Mouse (Mus musculus) R1 (cell line): ENCODE measurements at regions not wholly inside any gene's neighbourhood (a gene's known extent, or its start where the extent isn't known, plus 50 kb on each side); places are given as distances from the start of the nearest gene placed in this dataset.

Experiments
- DNase-seq: peaks from one replicate; pipeline ENCODE4 v3.0.0-alpha.2; 2018; ENCODE audit warnings: low read depth, low spot score

DNA sequence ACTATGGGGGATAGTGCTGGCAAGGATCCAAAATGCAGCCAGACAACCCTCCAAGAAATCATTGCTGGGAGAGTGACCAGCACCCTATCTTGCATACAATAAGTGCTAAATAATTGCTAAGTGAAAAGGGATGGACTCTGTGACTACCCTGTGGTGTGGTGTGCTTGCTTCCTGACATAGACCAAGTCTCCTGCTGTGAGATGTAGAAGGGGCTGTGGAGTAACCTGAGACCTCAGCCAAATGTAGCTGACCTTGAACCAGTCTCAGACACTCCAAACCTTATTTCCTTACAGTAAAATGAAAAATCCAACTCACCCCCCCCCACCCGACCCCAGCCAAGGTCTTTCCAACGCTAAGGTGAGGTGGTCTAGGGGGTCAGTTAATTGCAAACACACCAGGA, 221.2 kb upstream of the 4931429L15Rik start:
- DNase-seq = peak; percentile 63

DNA sequence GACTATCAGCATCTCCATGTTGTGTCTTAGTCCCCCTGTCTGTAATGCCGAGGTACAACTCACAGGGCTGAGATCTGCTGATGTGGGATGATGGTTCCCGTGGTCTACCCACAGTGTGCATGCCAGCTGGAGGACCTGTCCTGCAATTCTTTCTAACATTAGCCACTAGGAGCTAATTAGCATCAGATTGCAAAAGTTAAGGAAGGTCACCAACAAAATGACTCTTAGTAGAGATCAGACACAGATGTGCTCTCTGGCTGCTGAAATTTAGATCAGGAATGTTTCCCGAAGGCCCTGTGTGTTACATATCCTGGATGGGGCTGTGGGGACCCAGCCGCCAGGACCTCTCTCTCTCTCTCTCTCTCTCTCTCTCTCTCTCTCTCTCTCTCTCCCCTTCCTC, 218.8 kb upstream of the 4931429L15Rik start:
- no peak for DNase-seq

DNA sequence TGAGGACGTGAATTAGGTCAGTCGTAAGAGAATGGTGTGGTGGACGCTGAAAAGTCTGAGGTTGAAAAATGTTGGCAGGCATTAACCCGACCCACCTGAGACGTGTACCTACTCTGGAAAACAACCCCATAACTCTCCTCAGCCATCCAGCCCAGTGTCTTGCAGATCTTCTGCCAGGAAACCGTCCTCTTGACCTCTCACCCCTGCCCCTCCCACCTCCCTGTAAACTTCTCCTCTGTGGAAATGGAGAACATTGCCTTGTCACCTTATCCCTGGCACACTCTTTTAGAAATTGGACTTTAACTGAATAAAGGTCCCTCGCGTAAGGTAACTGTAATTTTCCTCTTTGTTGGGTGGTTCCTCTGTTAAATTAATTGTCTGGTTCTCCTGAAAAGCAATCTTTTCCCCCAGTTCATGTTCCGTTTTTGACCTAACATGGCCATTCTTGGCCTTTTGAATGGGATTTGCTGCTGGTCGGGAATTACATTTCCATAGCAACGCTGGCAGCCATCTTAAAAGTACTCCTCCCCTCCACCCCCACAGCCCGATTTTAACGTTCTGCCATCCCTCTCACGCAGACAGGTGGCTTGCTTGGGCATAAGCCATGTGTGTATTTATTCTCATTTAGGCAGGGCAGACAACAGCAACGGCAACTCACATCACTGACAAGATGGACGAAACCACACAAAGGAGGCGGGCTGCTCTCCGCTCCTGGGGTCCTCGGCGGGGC, 196.8 kb upstream of the 4931429L15Rik start:
- peak; percentile 88 for DNase-seq

DNA sequence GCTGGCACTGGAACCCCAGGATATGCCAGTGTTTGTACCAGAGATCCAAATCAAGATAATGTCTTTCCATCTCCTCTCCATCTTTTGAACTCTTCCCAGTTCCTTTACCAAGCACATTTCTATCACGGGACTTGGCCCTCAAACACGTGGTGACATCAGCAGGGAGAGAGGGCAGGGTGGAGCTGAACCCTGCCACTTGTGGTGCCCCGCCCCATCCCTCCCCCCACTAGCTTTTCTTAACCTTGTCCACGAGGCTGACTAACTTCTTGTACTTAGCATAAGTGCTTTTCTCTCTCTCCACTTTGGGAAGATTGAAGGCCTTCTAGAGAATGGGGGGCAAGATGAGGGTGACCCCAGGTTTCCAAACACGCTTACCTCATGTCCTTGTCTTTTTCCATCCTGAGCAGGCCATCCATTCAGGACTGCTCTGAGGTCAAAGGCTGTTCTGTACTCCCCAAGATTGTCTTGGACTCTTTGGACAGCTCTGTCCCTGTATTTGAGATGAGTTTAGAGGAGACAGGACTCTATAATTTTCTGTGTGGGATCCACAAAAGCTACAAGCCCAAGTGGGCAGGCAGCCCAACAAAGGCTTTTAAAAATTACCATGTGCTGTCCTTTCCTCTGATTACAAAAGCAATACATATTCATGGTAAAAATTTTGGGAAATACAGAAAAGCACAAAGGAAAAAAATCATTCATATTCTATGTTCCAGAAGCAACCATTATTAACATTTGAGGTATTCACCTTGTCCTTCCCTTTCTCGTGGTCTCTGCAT, 192.7 kb upstream of the 4931429L15Rik start:
- no peak for DNase-seq

DNA sequence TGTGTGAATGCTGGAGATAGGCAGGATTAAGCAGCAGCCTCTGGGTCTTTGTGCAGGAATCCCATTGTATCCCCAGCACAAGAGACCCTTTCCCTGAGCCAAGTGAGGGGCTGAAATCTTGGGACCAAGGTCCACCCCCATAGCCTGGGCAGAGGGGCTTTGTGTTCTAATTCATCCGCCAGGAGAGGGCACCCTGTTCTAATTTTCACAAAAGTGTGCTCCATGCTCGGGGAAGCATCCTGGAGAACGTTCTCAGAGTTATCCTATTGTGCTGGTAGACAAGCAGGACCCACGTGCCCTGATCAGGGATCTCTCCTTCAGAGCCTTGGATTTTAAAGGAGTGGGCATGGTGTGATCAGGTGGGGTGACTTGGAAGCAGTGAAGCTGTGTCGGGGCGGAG, 191.5 kb upstream of the 4931429L15Rik start:
- peak; percentile 32 for DNase-seq

DNA sequence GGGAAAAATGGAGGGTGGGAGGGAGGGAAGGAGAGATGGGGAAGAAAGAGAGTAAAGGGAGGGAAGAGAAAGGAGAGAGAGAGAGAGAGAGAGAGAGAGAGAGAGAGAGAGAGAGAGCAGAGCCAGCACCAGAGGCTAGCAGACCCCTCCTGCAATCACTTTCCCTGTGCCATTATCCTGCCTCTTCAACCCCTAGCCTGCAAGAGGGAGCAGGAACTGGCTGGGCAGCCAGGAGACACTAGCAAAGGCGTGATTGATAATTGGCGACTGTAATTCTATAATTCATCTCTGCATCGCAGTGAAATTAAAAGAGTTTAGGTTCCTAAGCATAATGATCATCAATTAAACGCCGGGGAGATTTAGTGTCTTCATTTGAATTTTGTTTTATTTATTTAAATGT, 190.1 kb upstream of the 4931429L15Rik start:
- no peak for DNase-seq

DNA sequence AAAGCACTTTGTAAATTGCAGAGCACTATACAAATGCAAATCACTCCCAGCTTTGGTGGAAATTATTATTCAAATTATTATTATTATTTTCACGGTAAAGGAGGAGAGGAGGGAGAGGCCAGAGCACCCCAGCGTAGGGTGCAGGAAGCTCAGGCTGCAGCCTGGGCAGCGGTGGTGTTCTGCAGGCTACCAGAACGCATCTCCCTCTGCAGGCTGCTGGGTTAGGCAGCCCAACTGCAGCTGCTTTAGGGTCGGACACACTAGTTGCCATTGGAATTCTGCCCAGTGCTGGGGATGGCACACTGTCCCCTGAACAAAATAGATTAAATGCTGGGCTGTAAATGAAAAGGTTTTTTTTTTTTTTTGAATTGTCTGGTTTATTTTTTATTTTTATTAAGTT, 189.7 kb upstream of the 4931429L15Rik start:
- no peak for DNase-seq

DNA sequence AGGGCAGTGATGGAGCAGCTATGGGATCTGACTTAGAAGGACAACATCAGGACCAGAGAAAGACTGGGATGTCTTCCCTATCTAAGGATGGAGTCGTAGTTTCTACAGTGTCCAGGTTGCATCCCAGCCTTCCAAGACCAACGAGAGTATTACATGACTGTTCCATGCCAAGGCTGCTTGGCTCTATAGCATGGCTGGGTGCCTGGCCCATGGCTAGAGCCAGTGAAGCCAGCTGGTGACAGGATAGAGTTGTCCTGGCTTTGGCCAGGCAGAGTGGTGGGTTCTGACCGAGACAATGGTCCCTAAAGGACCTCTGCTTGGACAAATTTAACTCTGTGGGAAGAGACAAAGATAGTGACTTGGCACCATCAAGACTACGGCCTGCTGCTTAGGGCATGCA, 187.2 kb upstream of the 4931429L15Rik start:
- no peak for DNase-seq

DNA sequence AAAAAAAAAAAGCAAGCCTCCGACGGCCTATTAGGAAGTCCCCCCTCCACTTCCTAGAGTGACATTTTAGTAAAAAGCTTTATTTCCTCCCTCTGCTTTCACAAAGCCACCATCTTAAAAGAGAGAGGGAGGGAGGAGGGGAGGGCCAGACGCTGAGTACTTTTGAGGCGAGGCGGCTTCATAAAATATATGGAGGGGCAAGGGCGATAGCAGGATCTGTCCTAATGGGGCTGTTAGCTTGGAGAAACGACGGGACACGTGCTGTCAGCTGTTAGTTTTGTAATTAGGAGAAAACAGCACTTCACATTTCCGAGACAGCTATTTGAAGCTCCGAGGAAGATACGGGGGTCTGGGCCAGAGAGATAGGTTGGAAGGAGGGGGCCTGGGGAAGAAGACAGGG, 184.8 kb upstream of the 4931429L15Rik start:
- no peak for DNase-seq

DNA sequence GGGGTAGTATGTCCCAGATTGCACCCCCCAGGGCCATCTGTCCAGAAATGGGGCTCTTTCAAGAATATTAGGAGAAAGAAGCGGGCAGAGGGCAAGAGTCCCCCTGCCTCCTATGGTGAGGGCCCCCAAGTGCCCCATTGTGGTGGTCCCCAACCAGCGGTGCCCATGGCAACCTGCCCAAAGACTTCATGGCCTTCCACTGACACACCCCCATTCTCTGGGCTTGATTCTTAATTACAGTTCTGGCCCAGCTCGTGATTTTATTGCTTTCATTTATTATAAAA, 184.3 kb upstream of the 4931429L15Rik start:
- no peak for DNase-seq

DNA sequence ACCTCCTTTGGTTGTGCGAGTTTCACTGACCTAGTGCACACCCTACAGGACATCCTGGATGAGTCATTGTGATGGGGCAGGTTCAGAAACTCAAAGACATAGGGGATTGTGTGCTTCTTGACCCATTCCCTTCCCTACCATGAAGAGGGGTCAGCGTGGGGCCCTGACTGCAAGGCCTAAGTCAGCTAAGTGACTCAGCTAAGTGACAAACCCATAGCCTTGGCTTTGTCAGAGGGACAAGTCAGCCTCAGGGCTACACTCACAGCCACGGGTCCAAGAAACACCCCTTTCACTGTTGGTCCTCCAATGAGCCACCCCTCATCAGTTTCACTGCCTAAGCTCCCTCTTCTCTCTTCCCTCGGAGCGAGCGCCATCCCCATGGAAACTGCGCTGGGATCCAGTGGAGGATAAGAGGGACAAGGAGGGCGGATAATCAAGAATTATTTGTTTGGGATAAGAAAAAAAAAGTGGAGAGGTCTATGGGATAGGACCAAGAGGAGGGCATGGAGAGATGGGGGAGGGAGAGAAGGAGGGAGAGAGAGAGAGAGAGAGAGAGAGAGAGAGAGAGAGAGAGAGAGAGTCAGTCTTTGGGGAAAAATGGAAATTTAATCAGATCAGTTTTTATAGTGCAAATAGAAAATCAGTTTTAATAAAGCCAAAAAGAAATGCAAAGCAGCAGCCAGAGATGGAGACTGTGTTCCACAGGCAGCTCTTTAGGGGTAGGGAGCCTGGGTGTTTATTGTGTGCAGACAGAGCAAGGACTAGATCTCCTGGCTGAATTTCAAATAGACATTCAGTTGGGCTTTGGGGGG, 183.7 kb upstream of the 4931429L15Rik start:
- DNase-seq = peak; percentile 55

DNA sequence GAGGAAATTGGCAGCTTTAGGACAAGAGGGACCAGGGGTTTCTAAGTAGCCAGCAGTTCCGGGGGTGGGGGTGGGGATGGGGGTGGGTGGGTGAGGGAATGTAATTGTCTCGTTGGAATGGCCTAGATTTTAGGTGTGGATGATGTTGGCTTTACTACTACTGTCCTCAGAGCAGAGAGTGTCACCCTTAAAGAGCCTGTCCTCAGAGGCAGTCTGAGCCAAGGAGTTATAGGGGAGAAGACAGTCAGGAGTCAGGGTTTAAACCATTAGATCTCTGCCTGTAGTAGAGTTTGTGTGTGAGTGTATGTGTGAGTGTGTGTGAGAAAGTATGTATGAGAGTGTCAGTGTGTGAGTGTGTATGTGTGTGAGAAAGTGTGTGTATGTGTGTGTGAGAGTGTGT, 179.6 kb upstream of the 4931429L15Rik start:
- peak; percentile 59 for DNase-seq

DNA sequence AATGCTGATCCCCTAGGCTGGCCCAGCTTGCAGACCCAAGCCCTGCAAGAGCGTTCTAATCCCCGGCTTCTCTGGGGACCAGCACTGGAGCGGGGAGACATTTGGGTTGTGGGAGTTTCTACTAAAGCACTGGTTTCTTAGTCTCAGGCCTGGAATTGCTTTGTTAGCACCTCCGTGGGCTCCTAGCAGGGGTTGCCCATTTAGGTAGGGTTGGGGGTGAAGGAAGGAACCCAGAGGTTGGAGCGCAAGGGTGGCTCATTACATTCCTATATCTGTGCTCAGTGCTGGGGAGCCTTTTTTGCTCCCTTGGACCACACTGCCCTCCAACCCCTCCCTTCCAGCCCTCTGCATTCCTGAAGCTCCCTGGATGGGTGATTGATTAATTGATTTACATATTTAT, 179.1 kb upstream of the 4931429L15Rik start:
- DNase-seq = peak; percentile 66

DNA sequence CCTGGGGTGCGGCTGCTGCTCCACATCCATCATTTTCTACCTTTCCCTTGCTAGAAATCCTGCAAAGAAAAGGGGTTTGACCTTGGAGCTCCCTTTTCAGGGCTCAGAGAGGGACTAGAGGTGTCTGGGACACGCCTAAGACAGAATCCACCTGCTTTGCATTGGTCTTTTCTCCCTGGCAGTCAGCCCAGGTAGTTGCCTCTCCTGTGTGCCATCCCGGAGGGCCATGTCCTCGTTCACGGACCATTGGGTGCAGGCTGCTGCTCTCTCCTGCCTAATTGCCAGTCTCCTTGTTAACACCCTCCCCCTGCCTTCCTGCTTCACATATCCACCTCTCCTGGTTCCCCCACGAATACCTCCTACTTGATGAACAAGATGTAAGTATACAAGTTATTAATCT, 175.5 kb upstream of the 4931429L15Rik start:
- peak; percentile 45 for DNase-seq

DNA sequence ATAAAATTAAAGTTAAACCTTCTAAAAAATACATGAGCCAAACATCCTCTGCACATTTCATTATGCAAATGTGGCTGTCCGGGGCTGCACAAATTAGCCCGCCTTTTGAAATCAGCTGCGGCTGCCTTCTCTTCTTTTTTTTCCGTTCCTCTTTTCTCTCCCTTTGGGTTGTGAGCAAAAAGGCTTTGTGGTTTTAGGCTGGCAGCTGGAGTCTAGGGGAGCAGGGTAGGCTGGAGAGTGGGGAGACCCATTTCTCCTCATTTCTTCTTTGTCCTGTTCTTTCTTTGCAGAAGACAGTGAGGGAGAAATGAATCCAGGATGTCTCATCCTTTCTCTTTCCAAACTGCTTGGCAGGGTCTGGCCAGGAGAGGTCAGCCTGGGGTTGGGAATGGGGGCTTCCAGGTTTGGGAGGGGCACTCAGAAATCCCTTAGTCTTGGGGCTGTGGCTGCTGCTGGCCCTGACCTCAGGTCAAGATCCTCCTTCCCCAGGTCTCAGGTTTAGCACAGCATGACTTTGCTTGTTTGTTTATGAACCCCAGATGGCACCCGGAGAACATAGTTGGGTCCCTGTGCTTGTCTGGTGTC, 163.2 kb upstream of the 4931429L15Rik start:
- peak; percentile 45 for DNase-seq

DNA sequence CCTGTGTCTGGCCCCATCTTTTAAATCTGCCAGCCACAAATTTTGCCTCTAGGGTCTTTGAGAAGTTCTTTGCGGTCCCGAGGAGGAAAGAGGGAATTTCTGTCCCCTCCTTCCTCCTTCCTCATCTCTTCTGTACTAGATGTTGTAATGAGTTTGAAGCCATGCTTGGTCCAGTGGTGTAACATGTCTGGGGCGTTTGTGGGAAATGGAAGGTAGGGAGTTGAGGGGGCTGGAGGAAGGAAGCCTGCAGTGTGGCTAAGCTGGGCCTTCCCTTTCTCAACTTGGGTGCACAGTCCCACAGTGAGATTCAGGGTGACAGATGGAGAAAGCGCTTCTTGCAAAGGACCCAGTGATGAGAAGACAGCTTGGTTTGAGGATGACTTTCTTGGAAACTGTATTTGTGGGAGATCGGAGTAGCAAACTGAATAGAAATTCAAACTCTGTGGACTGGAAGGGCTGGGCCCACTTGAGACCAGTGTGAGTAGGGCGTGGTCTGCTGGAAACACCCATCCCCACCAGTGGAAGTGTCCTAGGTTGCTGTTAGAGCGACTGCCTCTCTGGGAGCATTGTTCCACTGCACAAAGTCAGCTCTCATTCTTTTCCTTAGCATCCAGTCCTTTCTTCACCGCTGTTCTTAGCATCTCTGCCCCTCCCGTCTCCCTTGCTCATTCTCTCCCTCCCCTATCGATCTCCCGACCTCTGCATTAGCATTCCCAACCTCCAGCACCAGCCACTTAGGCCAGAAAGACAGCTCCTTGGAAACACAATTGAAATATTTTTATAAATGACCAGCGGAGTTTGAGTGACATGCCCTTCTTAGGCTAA, 162.5 kb upstream of the 4931429L15Rik start:
- peak; percentile 79 for DNase-seq

DNA sequence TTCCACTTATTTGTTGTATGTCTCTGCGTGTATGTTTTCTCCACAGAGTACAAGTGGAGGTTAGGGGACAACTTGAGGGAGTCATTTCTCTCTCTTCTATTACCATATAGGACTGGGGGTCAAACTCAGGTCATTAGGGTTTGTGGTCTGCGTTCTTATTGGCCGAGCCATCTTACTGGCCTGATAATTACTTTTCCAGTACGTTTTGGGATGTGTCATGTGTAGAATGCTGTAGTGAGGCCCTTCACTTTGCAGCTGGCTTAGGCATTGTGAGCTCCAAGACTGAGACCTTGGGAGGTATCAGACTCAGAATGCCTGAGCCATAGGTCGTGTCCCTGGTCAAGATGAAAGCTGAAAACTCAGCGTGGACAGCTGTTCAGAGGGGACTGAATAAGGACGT, 161.7 kb upstream of the 4931429L15Rik start:
- DNase-seq = no peak

DNA sequence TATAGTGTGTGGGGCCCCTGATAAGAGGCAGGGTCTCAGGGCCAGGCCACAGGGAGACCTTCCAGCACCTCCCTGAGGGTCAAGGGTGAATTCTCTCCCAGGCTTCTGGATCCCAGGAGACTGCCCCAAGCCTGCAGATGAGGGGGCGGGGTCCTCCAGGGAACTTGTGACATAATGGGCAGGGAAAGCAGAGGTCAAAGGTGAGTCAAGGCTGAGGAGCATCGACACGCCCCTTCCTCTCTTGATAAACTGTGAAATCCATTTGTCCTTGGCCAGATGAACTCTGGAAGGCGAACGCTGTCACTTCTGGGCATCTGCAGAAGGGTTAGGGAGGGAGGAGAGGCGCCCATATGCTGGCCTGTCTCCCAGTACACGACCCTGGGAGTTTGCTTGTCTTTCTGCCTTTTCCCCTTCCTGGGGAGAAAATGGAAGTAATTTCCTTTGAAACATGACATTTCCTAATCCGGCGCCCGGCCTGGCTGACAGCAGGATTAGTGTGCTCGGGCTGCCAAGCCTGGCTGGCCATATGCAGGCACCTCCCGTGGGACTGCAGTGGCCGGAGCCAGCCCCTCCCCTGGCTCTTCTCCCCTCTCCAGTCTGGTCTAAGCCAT, 160.4 kb upstream of the 4931429L15Rik start:
- DNase-seq = peak; percentile 95

DNA sequence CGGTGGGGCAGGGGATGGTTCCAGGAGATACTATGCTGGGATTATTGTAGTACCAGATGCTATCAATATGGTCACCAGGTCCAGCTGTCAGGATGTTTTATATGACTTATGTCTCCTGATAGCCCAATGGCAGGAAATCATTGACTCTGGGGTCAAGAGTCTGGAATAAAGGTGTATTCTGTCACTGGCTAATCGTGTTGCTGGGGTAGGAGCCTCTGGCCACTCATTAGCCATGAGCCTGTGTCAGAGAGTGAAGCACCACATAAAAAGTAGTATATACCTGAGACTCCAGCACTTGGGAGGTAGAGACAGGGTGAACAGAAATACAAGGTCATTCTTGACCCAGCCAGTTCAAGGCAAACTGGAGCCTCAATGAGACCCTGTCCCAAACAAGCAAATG, 158.8 kb upstream of the 4931429L15Rik start:
- DNase-seq = no peak

DNA sequence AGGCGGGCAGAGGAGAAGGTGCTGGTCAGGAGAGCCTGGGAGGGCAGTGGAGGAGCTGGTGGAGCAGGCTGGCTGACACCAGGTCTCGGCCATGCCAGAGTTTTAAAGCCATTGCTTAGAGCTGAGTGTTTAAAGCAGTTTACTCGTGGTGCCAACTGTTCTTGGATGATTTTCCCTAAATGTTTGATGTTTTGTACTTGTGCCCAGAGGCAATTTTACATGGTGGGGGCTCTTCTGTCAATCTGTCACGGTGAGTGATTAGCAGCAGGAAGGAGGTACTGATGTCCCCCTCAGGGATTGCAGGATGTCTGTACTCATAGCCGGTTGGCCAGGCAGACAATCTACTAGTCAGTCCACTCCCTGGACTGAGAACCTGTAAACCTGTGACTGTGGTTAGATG, 156.7 kb upstream of the 4931429L15Rik start:
- DNase-seq = no peak

DNA sequence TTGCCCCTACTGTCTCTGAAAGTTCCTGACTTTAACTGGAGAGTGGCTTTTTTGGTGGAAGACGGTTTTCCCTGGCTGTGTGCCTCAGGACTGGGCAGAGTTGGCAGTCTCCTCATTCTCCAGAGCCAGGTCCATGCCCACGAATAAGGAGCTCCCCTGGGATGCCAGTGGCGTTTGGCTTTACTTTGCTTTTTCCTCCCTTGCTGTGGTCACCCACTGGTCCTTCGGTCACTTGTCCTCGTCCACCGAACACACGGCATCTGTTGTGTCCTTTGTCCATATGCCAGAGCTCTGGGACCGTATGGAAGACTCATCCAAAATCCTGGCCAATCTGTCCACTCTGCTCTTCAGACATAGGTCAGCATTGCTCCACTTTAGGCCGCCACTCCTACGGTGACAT, 153.9 kb upstream of the 4931429L15Rik start:
- DNase-seq = no peak
